Mouse (Mus musculus) limb, embryonic 12.5 days (tissue): ENCODE measurements at regions not wholly inside any gene's neighbourhood (a gene's known extent, or its start where the extent isn't known, plus 50 kb on each side); places are given as distances from the start of the nearest gene placed in this dataset.

Experiments used
- ATAC-seq: fragments of 200-750 bp; cut with Nextera tagmentation; 2 replicates; pipeline ENCODE4 v1.8.0; 2017; ENCODE audit warnings: low read depth, moderate TSS enrichment; ENCODE audit not compliant: insufficient number of reproducible peaks, insufficient read depth, low FRiP score, low TSS enrichment
- H3K27ac ChIP-seq: fragments of 300-500 bp; sonication (generic); 2 replicates; pipeline ENCODE4 v1.5.1; 2016; ENCODE audit warnings: mild to moderate bottlenecking, moderate library complexity
- H3K27me3 ChIP-seq: fragments of 300-500 bp; sonication (generic); 2 replicates; pipeline ENCODE4 v1.6.1; 2016; ENCODE audit warnings: mild to moderate bottlenecking, moderate library complexity
- H3K36me3 ChIP-seq: fragments of 300-500 bp; sonication (generic); 2 replicates; pipeline ENCODE4 v1.6.1; 2016; ENCODE audit warnings: mild to moderate bottlenecking, moderate library complexity
- H3K4me1 ChIP-seq: fragments of 300-500 bp; sonication (generic); replicated peaks from 2 replicates; pipeline ENCODE4 v1.6.1; 2016
- H3K4me2 ChIP-seq: fragments of 300-500 bp; sonication (generic); 2 replicates; pipeline ENCODE4 v1.6.1; 2016; ENCODE audit warnings: mild to moderate bottlenecking, moderate library complexity
- H3K4me3 ChIP-seq: fragments of 300-500 bp; sonication (generic); replicated peaks from 2 replicates; pipeline ENCODE4 v1.5.1; 2016; ENCODE audit warnings: mild to moderate bottlenecking
- H3K9ac ChIP-seq: fragments of 300-500 bp; sonication (generic); replicated peaks from 2 replicates; pipeline ENCODE4 v1.6.1; 2016; ENCODE audit warnings: mild to moderate bottlenecking, moderate library complexity
- H3K9me3 ChIP-seq: fragments of 300-500 bp; sonication (generic); 2 replicates; pipeline ENCODE4 v1.6.1; 2016; ENCODE audit warnings: mild to moderate bottlenecking, moderate library complexity
- WGBS: fragments of 180-500 bp; shearing (Covaris S2); methylation state at CpG from one replicate; pipeline ENCODE4 v1.1.7; 2016; 5-methylcytosine and 5-hydroxymethylcytosine counted together

- no peak for ATAC-seq
Measured at GRCm38 (mm10) chr13:56974063-56974462, 78.3 kb upstream of the Trpc7 start.

DNA sequence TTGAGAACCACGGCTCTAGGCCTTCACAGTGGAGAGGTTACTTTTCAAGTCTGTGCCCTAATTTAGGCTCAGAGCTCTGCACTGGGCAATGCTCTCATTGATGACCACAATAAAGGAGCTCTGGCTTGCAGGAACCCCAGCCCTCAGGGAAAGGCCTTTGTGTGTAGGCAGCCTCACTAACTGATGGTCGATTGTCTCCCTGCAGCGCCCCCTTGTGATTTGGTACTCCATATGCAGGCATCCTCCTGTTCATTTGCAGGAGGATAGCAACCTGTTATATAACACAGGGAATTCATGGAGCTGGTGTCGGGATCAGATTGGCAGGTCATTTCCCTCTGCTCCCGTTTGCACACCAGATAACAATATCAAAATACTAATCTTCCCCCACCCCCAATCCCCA, 59.6 kb upstream of the Trpc7 start:
- no peak overlapping the region for H3K9ac ChIP-seq
- no peaks in the 10 kb centered on the region for H3K9me3 ChIP-seq
- WGBS = 44% methylated on average over 5 of the region's 5 CpGs
- H3K4me1 ChIP-seq = no peaks in the 10 kb centered on the region
- H3K4me3 ChIP-seq = no peak overlapping the region
- H3K4me2 ChIP-seq = no peak overlapping the region
- no peaks in the 10 kb centered on the region for H3K27me3 ChIP-seq
- no peak overlapping the region for H3K27ac ChIP-seq
- no peak for ATAC-seq
- no peaks in the 10 kb centered on the region for H3K36me3 ChIP-seq

More at GRCm38 (mm10) chr13:56974063-56974462, 78.3 kb upstream of the Trpc7 start:
- Histone ChIP-seq H3K36me3 (no peaks in the 10 kb centered on the region), H3K9me3 (peaks cover 17% of the 10 kb centered on the region; the same call in 1 of the 2 replicates), H3K27ac (no peak overlapping the region), H3K4me2 (no peak overlapping the region), H3K4me1 (no peaks in the 10 kb centered on the region), H3K27me3 (no peaks in the 10 kb centered on the region), H3K9ac (no peak overlapping the region), H3K4me3 (no peak overlapping the region)
- WGBS = 68% methylated on average over 3 of the region's 3 CpGs

- no peak overlapping the region for H3K4me3 ChIP-seq
- no peak for ATAC-seq
- H3K9me3 ChIP-seq = no peaks in the 10 kb centered on the region; the same call in 1 of the 2 replicates
- H3K4me1 ChIP-seq = no peaks in the 10 kb centered on the region
- H3K4me2 ChIP-seq = no peak overlapping the region
- WGBS = 82% methylated on average over 6 of the region's 6 CpGs
- no peaks in the 10 kb centered on the region for H3K27me3 ChIP-seq
- no peaks in the 10 kb centered on the region for H3K36me3 ChIP-seq
- H3K9ac ChIP-seq = no peak overlapping the region
- no peak overlapping the region for H3K27ac ChIP-seq
Measured at GRCm38 (mm10) chr13:56948086-56948485, 52.3 kb upstream of the Trpc7 start.

DNA sequence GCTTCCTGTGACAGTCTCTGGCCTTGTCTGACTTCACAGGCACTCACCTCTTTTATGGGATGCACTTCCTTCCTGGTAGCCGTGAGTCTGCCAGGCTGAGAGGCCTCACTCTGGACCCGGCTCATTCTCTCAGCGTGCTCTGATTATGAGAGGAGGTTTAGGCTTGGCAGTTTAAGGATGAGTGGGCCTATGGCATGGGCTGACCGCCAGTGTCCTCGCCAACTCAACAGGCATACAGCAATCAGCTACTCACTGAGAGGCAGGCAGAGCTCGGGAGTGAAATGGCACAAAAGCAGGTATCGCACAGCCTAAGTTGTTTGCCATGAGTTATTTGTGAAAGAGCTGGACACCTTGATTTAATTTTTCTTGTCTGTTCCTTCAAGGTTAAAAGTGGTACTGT, 51.5 kb upstream of the Trpc7 start:
- Histone ChIP-seq H3K4me2 (no peak overlapping the region), H3K9me3 (no peaks in the 10 kb centered on the region; the same call in 1 of the 2 replicates), H3K36me3 (no peaks in the 10 kb centered on the region), H3K27ac (no peak overlapping the region), H3K27me3 (no peaks in the 10 kb centered on the region), H3K9ac (no peak overlapping the region), H3K4me3 (no peak overlapping the region), H3K4me1 (no peaks in the 10 kb centered on the region)
- 55% methylated on average over 7 of the region's 7 CpGs for WGBS
- ATAC-seq = no peak
